In genomic region chr13:51568911-51569684, GRCm38 (mm10) we compare ENCODE assay signal across 9 mouse cellular contexts. TPM values are rescaled to one million over a fixed set of nuclear protein-coding genes. Genes with fewer than 3 reads are reported as not detected.
DNase-seq lines count a peak whose midpoint lies in the region; ATAC-seq and TF ChIP-seq lines count a peak whose summit lies in the region.
"Had no signal": no experiment of that assay in that cellular context is flagged by ENCODE, and none has a peak within 500 bp of the region (broad histone marks: within the 10 kb centered on the region; RNA-seq: fewer than 3 reads in every experiment).

Gene Shc3 (minus strand): TSS chr13:51569419.

- H3K27ac ChIP-seq in embryonic fibroblast, embryonic 13.5 days (ENCODE audit: insufficient read depth, low read length): no peak within 1 kb of the TSS
- H3K27ac ChIP-seq in heart, embryonic 13.5 days (replicated peaks): 0 out of 2 replicates have a peak within 1 kb of the TSS, but pooled peaks have one; percentile 29
- 0 out of 2 replicates have a peak within 1 kb of the TSS, but pooled peaks have one; percentile 46 for H3K27ac ChIP-seq in neural tube, embryonic 12.5 days
- H3K27ac ChIP-seq: macrophage had no signal

- ATAC-seq in heart, embryonic 13.5 days (ENCODE audit: extremely low read depth, insufficient number of reproducible peaks, low FRiP score, low TSS enrichment): no peak; the same call in 1 of the 2 replicates
- peak; percentile 90 for ATAC-seq in neural tube, embryonic 12.5 days (ENCODE audit: low FRiP score, low read depth)

- H3K4me1 ChIP-seq in embryonic fibroblast, embryonic 13.5 days (ENCODE audit: control insufficient read depth, insufficient read depth, low read length): 0 out of 2 replicates have a peak, but pooled peaks cover 7% of the 10 kb centered on the region
- peaks cover 48% of the 10 kb centered on the region for H3K4me1 ChIP-seq in heart, embryonic 13.5 days
- H3K4me1 ChIP-seq in neural tube, embryonic 12.5 days: peaks cover 40% of the 10 kb centered on the region

- peaks cover 79% of the 10 kb centered on the region for H3K27me3 ChIP-seq in heart, embryonic 13.5 days (replicated peaks)
- H3K27me3 ChIP-seq in neural tube, embryonic 12.5 days (replicated peaks): peaks cover 39% of the 10 kb centered on the region

- peak; percentile 13 for DNase-seq in kidney, adult 11 months
- no peak for DNase-seq in kidney, adult 9 months
- peak; percentile 75 for DNase-seq in kidney, postnatal 14 days
- DNase-seq in liver: peak; percentile 21
- DNase-seq in c-Kit-positive CD71-positive TER-119-positive erythroid progenitor cells, embryonic 14.5 days (ENCODE audit: low spot score): no peak

- peak within 1 kb of the TSS; percentile 77 for H3K9ac ChIP-seq in heart, embryonic 13.5 days
- H3K9ac ChIP-seq in neural tube, embryonic 12.5 days: peak within 1 kb of the TSS; percentile 55

- H3K4me2 ChIP-seq in heart, embryonic 13.5 days: peak within 1 kb of the TSS; percentile 86
- H3K4me2 ChIP-seq in neural tube, embryonic 12.5 days (replicated peaks): peak within 1 kb of the TSS; percentile 95

- no peaks in the 10 kb centered on the region for H3K9me3 ChIP-seq in heart, embryonic 13.5 days
- H3K9me3 ChIP-seq in neural tube, embryonic 12.5 days: no peaks in the 10 kb centered on the region

- no peaks in the 10 kb centered on the region for H3K36me3 ChIP-seq in heart, embryonic 13.5 days
- no peaks in the 10 kb centered on the region for H3K36me3 ChIP-seq in neural tube, embryonic 12.5 days

- TF ChIP-seq CTCF in embryonic fibroblast, embryonic 13.5 days (IDR thresholded peaks at IDR 0.05; ENCODE audit: borderline replicate concordance, insufficient read depth, low read length): no peak

- H3K4me3 ChIP-seq in embryonic fibroblast, embryonic 13.5 days (ENCODE audit: insufficient read depth, low read length): peak within 1 kb of the TSS; percentile 24
- peak within 1 kb of the TSS; percentile 58 for H3K4me3 ChIP-seq in heart, embryonic 13.5 days
- peak within 1 kb of the TSS; percentile 33 for H3K4me3 ChIP-seq in neural tube, embryonic 12.5 days

- TF ChIP-seq POLR2A in embryonic fibroblast, embryonic 13.5 days (IDR thresholded peaks at IDR 0.05; ENCODE audit: low read depth, low read length): no peak

- WGBS in heart, embryonic 13.5 days: under 1% methylated on average over 36 of the region's 36 CpGs
- WGBS in neural tube, embryonic 12.5 days: under 1% methylated on average over 36 of the region's 36 CpGs

RNA-seq across cellular contexts. Expression of gene Shc3, which starts in this region (rescaled TPM):
- 0.43 and 0.68 TPM in 2 replicates for polyA plus RNA-seq in embryonic fibroblast, embryonic 13.5 days (2011; ENCODE audit: insufficient read length, low read depth, missing spikeins)
- 0.13 and 0.15 TPM in 2 replicates for polyA plus RNA-seq in heart, embryonic 13.5 days (2015; fragmentation: Nextera tagmentation; extraction: Ambion mirVana)
- polyA plus RNA-seq in neural tube, embryonic 12.5 days (2016; fragmentation: Nextera tagmentation; extraction: Ambion mirVana): 4.5 and 5.4 TPM in 2 replicates
- polyA plus RNA-seq: macrophage had no signal

Comparison
In these comparisons a context has a peak if more than half of its experiments do, and no peak if none do; other contexts are left out.
1. DNase-seq: peak in kidney, adult 11 months (single experiment), kidney, postnatal 14 days (single experiment) and liver (single experiment); none in kidney, adult 9 months (single experiment) and c-Kit-positive CD71-positive TER-119-positive erythroid progenitor cells, embryonic 14.5 days (single experiment).
2. Peak in every context shown above with its lines, with median percentiles within 50 percentile points of each other: H3K4me3 ChIP-seq.